Mouse (Mus musculus) neural tube, embryonic 10.5 days (tissue): ENCODE data around the gene Grm4.

Source experiments
- DNase-seq: peaks from one replicate; pipeline ENCODE4 v3.0.0-alpha.2; 2017; ENCODE audit warnings: low spot score; ENCODE audit errors: extremely low spot score

Grm4 gene

GRCm38 (mm10) chr17:27512619-27513161, 8.5 kb downstream of the Grm4 start:
- DNase-seq, result peak; percentile 60

- DNase-seq, result peak; percentile 54
Measured at GRCm38 (mm10) chr17:27511865-27512618, 9.2 kb downstream of the Grm4 start.

GRCm38 (mm10) chr17:27511125-27511735, 10.0 kb downstream of the Grm4 start:
- no peak for DNase-seq

GRCm38 (mm10) chr17:27510258-27511124, 10.7 kb downstream of the Grm4 start:
- no peak for DNase-seq

GRCm38 (mm10) chr17:27509056-27509455, 12.1 kb downstream of the Grm4 start:
- DNase-seq, result no peak

- DNase-seq, result no peak
Measured at GRCm38 (mm10) chr17:27508513-27508912, 12.7 kb downstream of the Grm4 start.

- DNase-seq, result no peak
Measured at GRCm38 (mm10) chr17:27508002-27508401, 13.2 kb downstream of the Grm4 start.

GRCm38 (mm10) chr17:27507591-27507945, 13.6 kb downstream of the Grm4 start:
- no peak for DNase-seq

- DNase-seq, result no peak
Measured at GRCm38 (mm10) chr17:27506871-27507590, 14.2 kb downstream of the Grm4 start.

GRCm38 (mm10) chr17:27506362-27506761, 14.8 kb downstream of the Grm4 start:
- DNase-seq, result no peak

GRCm38 (mm10) chr17:27505221-27505881, 15.9 kb downstream of the Grm4 start:
- peak; percentile 76 for DNase-seq

GRCm38 (mm10) chr17:27503869-27504268, 17.3 kb downstream of the Grm4 start:
- DNase-seq, result no peak

GRCm38 (mm10) chr17:27502736-27503445, 18.3 kb downstream of the Grm4 start:
- no peak for DNase-seq

GRCm38 (mm10) chr17:27502288-27502687, 18.9 kb downstream of the Grm4 start:
- DNase-seq, result no peak

- peak; percentile 73 for DNase-seq
Measured at GRCm38 (mm10) chr17:27501331-27502251, 19.6 kb downstream of the Grm4 start.

GRCm38 (mm10) chr17:27500811-27501210, 20.4 kb downstream of the Grm4 start:
- DNase-seq, result no peak

GRCm38 (mm10) chr17:27499080-27499479, 22.1 kb downstream of the Grm4 start:
- no peak for DNase-seq

GRCm38 (mm10) chr17:27497798-27498197, 23.4 kb downstream of the Grm4 start:
- DNase-seq, result no peak

GRCm38 (mm10) chr17:27495008-27495540, 26.1 kb downstream of the Grm4 start:
- no peak for DNase-seq
